Mouse (Mus musculus): ENCODE data around the gene Slc38a9.

Slc38a9 gene

DNA sequence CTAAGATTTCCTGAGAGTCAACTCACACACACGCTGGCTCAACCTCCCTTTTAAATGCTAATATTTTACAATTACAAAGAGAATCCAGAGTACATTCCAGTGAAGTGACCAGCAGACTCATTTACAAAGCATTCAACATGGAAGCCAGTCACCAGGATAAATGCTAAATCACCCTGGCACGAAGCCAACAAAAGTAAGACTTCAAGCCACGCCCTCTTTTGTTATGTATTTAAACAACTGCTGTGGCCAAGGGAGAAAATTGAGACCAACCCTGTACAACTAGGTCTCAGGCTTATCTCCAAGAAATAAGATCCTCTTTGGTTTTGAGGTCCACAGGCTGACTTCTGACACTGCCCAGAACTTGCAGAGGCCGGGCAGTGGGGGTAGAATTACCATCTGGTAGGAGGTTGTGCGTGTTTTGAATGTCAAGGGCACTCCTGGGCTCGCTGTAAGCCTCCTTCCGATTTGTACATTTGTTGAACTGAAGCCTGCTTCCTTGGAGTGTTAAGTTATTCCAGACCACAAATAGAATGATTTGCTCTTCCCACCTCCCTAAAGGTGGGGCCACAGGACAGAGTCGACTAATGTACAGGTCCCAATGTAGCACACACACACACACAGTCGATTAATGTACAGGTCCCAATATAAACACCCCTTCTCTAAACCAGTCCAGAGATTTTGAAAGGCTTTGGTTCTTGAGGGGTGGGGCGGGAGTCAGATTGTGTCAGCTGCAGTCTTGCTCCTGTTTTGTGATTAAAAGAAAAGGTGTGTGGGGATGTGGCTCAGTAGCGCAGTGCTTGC, 110.2 kb downstream of the Slc38a9 start:
- DNase-seq (ENCODE audit: low spot score) = peak; percentile 28

DNA sequence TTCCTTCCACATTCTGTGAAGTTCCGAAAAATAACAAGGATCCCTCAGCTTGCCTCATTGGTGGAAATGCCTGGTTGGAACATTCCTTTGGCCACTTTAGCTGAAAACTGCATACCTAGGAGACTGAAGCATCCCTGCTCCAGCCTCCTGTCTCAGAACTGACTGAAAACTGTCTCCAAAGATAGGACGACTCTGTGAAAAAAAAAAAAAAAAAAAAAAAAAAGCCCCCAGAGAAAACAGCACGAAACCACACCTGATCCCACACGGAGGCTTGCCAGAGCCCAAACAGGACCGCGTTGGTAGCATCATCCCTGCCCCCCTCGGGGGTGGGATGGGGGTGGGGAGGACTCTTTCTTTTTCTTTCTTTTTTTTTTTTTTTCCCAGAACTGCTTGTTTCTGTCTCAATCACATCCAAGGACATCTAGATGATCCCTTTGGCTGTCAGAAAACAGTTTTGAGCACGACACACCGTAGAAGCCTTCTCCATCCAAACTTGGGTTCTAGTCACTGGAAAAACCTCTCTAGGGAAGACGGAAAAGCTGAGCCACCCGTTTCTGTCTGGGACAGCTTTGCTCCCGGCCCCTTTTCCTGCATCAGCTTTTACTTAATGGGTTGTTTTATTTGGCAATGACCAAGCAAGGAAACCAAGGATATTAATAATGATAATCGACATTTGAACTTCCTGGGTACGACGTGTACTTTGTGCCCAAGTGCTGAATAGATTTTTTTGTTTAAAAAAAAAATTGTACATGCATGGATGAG, 111.1 kb downstream of the Slc38a9 start:
- DNase-seq (ENCODE audit: low spot score) = no peak

DNA sequence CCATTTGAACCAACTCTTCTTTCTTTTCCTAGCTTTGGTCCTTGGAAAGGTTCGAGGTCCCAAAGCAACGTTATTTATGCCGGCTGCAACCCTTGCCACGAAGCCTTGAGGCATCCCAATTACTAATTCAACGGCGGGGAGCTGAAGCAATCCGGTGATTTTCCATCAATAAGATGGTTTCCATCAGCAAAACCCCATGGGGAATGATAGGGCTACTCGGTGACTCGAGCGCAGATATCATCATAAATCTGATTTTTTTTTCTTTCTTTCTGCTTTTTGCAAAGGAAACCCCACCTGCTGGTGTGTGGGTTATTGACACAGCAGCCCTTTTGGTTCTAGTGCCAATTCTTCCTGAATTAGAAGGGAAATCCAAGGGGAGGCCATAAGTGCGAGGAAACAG, 111.7 kb downstream of the Slc38a9 start:
- no peak for DNase-seq (ENCODE audit: low spot score)

DNA sequence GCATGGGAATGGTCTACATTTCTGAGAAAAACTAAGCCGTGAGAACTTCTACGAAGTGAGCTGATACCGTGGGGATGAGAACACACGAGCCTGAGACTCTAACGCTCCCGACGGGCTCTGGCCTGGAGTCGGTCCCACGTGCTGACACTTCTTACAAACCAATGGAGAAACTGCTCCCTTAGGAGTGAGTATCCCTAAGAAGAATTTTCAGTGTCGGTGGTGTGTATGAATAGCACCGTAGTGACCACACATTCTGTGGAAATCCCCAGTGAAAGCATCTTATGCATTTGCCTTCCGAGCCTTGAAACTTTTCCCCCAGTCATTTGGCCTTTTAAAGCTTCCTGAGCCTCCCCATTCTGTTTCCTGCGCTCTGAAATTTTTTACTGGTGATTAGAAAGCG, 112.3 kb downstream of the Slc38a9 start:
- DNase-seq (ENCODE audit: low spot score) = no peak

DNA sequence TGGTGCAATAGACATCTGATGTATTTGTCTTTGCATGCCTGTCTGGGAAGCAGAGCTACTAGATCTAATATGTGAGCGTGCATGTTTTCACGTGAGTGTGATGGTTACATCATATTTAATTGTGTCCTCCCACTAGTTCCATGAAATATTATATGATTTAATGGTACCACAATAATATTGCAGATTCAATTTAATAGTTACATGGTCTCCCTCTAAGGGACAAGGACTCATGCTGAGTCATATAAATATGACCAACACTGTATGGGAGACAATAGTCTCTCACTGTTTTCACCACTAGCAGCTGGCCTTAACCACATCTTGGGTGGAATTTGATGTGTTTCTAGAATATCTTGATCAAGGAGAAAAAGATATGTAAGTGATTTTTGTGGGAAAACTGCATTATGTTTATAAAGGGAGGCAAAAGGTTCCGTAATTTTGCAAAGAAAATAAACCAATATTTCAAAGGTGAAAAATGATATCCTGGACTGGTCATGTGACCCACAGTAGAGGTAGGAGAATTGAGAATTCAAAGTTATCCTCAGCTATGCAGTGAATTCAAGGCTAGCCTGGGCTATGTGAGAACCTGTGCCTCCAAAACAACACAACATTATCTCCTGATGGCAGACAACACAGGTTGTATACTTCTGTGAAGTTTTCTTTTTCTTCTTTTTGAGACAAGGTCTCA, 113.6 kb downstream of the Slc38a9 start:
- DNase-seq (ENCODE audit: low spot score) = no peak

DNA sequence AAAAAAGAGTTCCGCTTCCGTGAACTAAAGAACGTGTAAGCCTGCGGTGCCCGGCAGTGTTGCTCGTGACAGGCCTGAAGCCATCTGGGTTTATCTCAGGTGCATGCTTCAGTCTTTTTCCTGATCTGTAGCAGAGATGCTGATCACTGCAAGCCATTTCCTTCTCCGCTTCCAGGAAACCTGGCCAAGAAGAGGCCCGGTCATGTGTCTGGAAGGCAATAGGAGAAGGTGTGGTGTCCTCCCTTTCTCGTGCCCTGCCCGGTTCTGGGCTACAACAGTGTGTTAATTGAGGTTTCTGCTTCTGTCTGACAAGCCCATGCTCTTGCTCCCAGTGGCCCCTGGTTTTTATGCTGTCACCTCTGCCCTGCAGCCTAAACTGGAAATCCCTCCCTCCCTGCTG, 115.3 kb downstream of the Slc38a9 start:
- DNase-seq (ENCODE audit: low spot score) = no peak

DNA sequence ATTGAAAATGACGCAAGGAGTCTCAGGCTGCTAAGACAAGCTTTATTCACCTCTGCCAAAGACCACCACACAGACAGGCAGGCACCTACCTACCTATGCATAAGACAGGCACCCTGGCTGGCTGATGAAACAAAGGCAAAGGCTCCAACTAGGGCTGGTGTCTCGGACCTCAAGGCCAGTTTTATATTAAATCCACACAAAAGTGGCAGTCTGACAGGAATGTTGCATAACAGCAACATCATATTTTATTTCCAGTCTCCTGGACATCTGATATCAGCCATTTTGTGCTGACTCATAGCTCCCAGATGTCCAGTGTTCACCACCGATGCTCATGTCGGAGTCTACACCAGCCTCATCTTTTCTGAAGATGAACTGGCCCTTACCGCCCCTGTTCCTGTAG, 117.9 kb downstream of the Slc38a9 start:
- DNase-seq (ENCODE audit: low spot score) = no peak

DNA sequence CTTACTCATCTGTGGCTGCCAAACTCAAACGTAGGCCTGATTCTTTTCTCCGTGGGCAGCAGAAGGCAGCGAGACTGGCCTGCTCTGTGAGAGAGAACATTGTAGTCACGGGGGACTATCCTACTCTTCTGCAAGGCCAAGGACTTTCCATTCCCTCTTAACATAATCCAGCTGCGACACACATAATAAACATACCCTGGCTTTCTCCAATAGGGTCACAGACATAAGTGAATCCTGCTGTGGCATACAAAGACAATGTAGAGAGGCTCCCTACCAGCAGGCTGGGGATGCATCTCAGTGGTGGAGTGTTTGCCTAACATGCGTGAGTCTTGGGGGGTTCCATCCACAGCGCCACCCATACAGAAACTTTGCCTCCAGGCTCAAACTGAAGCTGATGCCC, 124.8 kb downstream of the Slc38a9 start:
- DNase-seq (ENCODE audit: low spot score) = no peak

DNA sequence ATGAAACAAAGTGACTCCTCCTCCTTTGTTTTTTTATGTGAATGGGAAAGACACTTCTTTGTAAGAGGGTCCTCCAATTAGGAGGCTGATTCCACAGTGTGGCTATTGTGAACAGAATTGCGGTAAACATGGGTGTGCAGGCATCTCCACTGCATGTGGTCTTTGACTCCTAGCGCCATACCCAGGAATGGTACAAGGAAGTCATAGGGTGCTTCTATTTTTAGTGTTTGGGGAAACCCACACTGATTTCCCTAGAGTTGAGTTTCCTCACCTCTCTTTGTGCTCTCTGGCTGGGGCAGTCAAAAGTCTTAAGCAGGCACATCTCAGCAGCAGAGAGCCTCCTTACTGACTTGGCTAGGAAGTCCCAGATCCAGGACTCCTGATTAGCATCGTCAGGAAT, 125.6 kb downstream of the Slc38a9 start:
- no peak for DNase-seq (ENCODE audit: low spot score)

DNA sequence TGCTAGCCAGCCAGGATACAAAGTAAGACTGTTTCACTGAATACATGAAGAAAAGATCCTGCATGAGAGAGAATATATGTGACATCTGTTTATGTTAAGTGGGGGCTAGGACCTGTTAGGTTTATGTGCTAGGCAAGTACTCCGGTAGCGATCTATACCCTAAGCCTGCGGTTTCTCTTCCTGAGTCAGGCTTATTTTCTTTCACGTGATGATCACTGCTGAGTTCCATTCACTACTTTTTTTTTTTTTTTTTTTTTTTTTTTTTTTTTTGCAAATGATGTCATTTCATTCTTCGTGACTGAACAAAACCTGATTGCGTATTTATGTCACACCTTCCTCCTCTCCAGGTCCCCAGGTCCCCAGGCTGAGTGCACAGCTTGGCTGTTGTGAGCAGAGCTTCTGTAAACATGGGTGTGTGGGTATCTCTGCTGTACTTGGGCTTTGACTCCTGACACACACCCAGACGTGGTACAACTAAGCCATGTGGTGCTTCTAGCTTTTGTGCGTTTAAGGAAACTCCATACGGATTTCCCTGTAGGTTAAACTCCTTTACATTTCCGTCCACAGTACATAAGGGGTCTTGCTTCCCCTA, 126.5 kb downstream of the Slc38a9 start:
- DNase-seq (ENCODE audit: low spot score) = no peak

Data from ovary, postnatal 36 days (tissue).